Mouse (Mus musculus) C3H10T1/2 (cell line): ENCODE data around the gene Hist1h2bg. TPM values are rescaled to one million over a fixed set of nuclear protein-coding genes. Genes with fewer than 3 reads are reported as not detected.

ENCODE experiments used
- polyA plus RNA-seq, 2 experiments: library from polyadenylated mRNA; unstranded; fragments of >200 nt; fragmentation: generic; extraction: Trizol; gene quantifications; one replicate each; pipeline ENCODE4 v1.2.1; 2012; ENCODE audit warnings: missing spikeins in 2 of 2

Hist1h2bg gene
- polyA plus RNA-seq, 2 experiments: 7.9 to 12.4 TPM

Other genes starting within 250 kb of the Hist1h2bg start
- gene Zfp322a, start 202.2 kb upstream of the Hist1h2bg start, polyA plus RNA-seq: 1 to 10 TPM in 1 of 2 experiments, under 1 TPM in 1; 0.22 to 1.4 TPM
- 10 to 100 TPM in 1 of 2 experiments, 1 to 10 TPM in 1; 9.5 to 13.6 TPM for gene Abt1, start 147.5 kb upstream of the Hist1h2bg start, polyA plus RNA-seq
- gene Btn1a1, start 105.5 kb upstream of the Hist1h2bg start, polyA plus RNA-seq: not detected
- gene Btn2a2, start 82.5 kb upstream of the Hist1h2bg start, polyA plus RNA-seq: under 1 TPM in 1 of 2 experiments, not detected in 1; 0.15 TPM
- 10 to 100 TPM; 21.7 to 26.9 TPM for gene Hist1h4h, start 40.3 kb upstream of the Hist1h2bg start, polyA plus RNA-seq
- gene Hist1h2af, start 37.5 kb upstream of the Hist1h2bg start, polyA plus RNA-seq: 10 to 100 TPM; 20.1 to 25.8 TPM
- gene Hist1h3g, start 36.0 kb upstream of the Hist1h2bg start, polyA plus RNA-seq: 10 to 100 TPM in 1 of 2 experiments, 1 to 10 TPM in 1; 4.5 to 20.4 TPM
- gene Hist1h2bh, start 28.0 kb upstream of the Hist1h2bg start, polyA plus RNA-seq: 1 to 10 TPM; 1.5 to 3.4 TPM
- 1 to 10 TPM in 1 of 2 experiments, under 1 TPM in 1; 0.91 to 3.6 TPM for gene Hist1h3f, start 27.3 kb upstream of the Hist1h2bg start, polyA plus RNA-seq
- 10 to 100 TPM in 1 of 2 experiments, 1 to 10 TPM in 1; 6.4 to 30.1 TPM for gene Hist1h4f, start 19.7 kb upstream of the Hist1h2bg start, polyA plus RNA-seq
- gene Hist1h1d, start 18.1 kb upstream of the Hist1h2bg start, polyA plus RNA-seq: under 1 TPM; 0.65 to 0.84 TPM
- gene Hist1h3e, start 9.0 kb upstream of the Hist1h2bg start, polyA plus RNA-seq: 1 to 10 TPM; 1.8 to 8.3 TPM
- gene Hist1h2ae, start 176 bp upstream of the Hist1h2bg start, polyA plus RNA-seq: 10 to 100 TPM in 1 of 2 experiments, 1 to 10 TPM in 1; 9.3 to 21.9 TPM
- gene Hist1h2bf, start 2.8 kb downstream of the Hist1h2bg start, polyA plus RNA-seq: 10 to 100 TPM in 1 of 2 experiments, 1 to 10 TPM in 1; 2.2 to 10.3 TPM
- gene Hist1h2ad, start 3.0 kb downstream of the Hist1h2bg start, polyA plus RNA-seq: 1 to 10 TPM; 1.1 to 3.1 TPM
- 1 to 10 TPM; 2.9 to 3.0 TPM for gene Hist1h3d, start 4.4 kb downstream of the Hist1h2bg start, polyA plus RNA-seq
- 10 to 100 TPM in 1 of 2 experiments, 1 to 10 TPM in 1; 3.2 to 10.4 TPM for gene Hist1h4d, start 10.2 kb downstream of the Hist1h2bg start, polyA plus RNA-seq
- 1 to 10 TPM; 1.4 to 2.5 TPM for gene Hist1h2be, start 49.7 kb downstream of the Hist1h2bg start, polyA plus RNA-seq
- gene Hist1h1e, start 51.2 kb downstream of the Hist1h2bg start, polyA plus RNA-seq: 1 to 10 TPM; 1.7 to 3.9 TPM
- gene Hist1h2ac, start 112.6 kb downstream of the Hist1h2bg start, polyA plus RNA-seq: under 1 TPM; 0.98 TPM
- gene Hist1h2bc, start 112.8 kb downstream of the Hist1h2bg start, polyA plus RNA-seq: 10 to 100 TPM; 11.8 to 98.9 TPM
- gene Hist1h1t, start 124.4 kb downstream of the Hist1h2bg start, polyA plus RNA-seq: under 1 TPM in 1 of 2 experiments, not detected in 1; 0.27 TPM
- gene Hist1h4c, start 127.1 kb downstream of the Hist1h2bg start, polyA plus RNA-seq: 1 to 10 TPM; 1.3 to 3.2 TPM
- under 1 TPM; 0.15 to 0.91 TPM for gene Hfe, start 139.5 kb downstream of the Hist1h2bg start, polyA plus RNA-seq
- gene Hist1h1c, start 167.4 kb downstream of the Hist1h2bg start, polyA plus RNA-seq: 100 to 1,000 TPM in 1 of 2 experiments, 10 to 100 TPM in 1; 12.7 to 138 TPM
- 10 to 100 TPM in 1 of 2 experiments, 1 to 10 TPM in 1; 5.7 to 21.7 TPM for gene Hist1h3c, start 174.2 kb downstream of the Hist1h2bg start, polyA plus RNA-seq
- gene Hist1h2bb, start 175.3 kb downstream of the Hist1h2bg start, polyA plus RNA-seq: 10 to 100 TPM in 1 of 2 experiments, 1 to 10 TPM in 1; 3.2 to 12.9 TPM
- 10 to 100 TPM in 1 of 2 experiments, 1 to 10 TPM in 1; 4.4 to 13.0 TPM for gene Hist1h2ab, start 179.7 kb downstream of the Hist1h2bg start, polyA plus RNA-seq
- gene Hist1h3b, start 180.9 kb downstream of the Hist1h2bg start, polyA plus RNA-seq: 1 to 10 TPM; 2.9 to 8.0 TPM
- gene Hist1h4b, start 185.6 kb downstream of the Hist1h2bg start, polyA plus RNA-seq: 10 to 100 TPM; 12.9 to 53.5 TPM
- 10 to 100 TPM in 1 of 2 experiments, 1 to 10 TPM in 1; 4.4 to 17.3 TPM for gene Hist1h4a, start 189.8 kb downstream of the Hist1h2bg start, polyA plus RNA-seq
- gene Hist1h3a, start 191.0 kb downstream of the Hist1h2bg start, polyA plus RNA-seq: 1 to 10 TPM; 3.2 to 8.0 TPM
- gene Hist1h1a, start 192.3 kb downstream of the Hist1h2bg start, polyA plus RNA-seq: 1 to 10 TPM in 1 of 2 experiments, under 1 TPM in 1; 0.26 to 1.2 TPM
- gene Trim38, start 198.5 kb downstream of the Hist1h2bg start, polyA plus RNA-seq: under 1 TPM in 1 of 2 experiments, not detected in 1; 0.05 TPM
- not detected for gene Slc17a2, start 235.6 kb downstream of the Hist1h2bg start, polyA plus RNA-seq